Mouse (Mus musculus) yolk sac, embryonic 10.5 days (tissue): ENCODE data around the gene Vps37c.

ENCODE experiments used
- DNase-seq: peaks from one replicate; pipeline ENCODE4 v3.0.0-alpha.2; 2017; ENCODE audit warnings: low spot score

Vps37c gene

GRCm38 (mm10) chr19:10742145-10742544 lies 53.6 kb downstream of the Vps37c start:
- DNase-seq, result no peak

- DNase-seq, result no peak
These were observed 54.0 kb downstream of the Vps37c start for GRCm38 (mm10) chr19:10742565-10742964.

- DNase-seq, result no peak
These were observed 58.6 kb downstream of the Vps37c start for GRCm38 (mm10) chr19:10747182-10747581.

GRCm38 (mm10) chr19:10747718-10748117 lies 59.2 kb downstream of the Vps37c start:
- DNase-seq, result no peak

GRCm38 (mm10) chr19:10748401-10749102 lies 60.0 kb downstream of the Vps37c start:
- DNase-seq, result no peak

- no peak for DNase-seq
These were observed 60.8 kb downstream of the Vps37c start for GRCm38 (mm10) chr19:10749295-10749694.

- DNase-seq, result no peak
These were observed 61.6 kb downstream of the Vps37c start for GRCm38 (mm10) chr19:10750161-10750560.

GRCm38 (mm10) chr19:10751607-10752006 lies 63.1 kb downstream of the Vps37c start:
- DNase-seq, result no peak

GRCm38 (mm10) chr19:10752106-10752505 lies 63.6 kb downstream of the Vps37c start:
- no peak for DNase-seq

GRCm38 (mm10) chr19:10752646-10753045 lies 64.1 kb downstream of the Vps37c start:
- no peak for DNase-seq

- no peak for DNase-seq
These were observed 68.6 kb downstream of the Vps37c start for GRCm38 (mm10) chr19:10757125-10757524.

GRCm38 (mm10) chr19:10757526-10757925 lies 69.0 kb downstream of the Vps37c start:
- no peak for DNase-seq

- DNase-seq, result no peak
These were observed 70.2 kb downstream of the Vps37c start for GRCm38 (mm10) chr19:10758708-10759107.

GRCm38 (mm10) chr19:10759525-10759924 lies 71.0 kb downstream of the Vps37c start:
- no peak for DNase-seq

GRCm38 (mm10) chr19:10759983-10760831 lies 71.7 kb downstream of the Vps37c start:
- DNase-seq, result no peak

- no peak for DNase-seq
These were observed 73.4 kb downstream of the Vps37c start for GRCm38 (mm10) chr19:10761794-10762415.

- no peak for DNase-seq
These were observed 73.9 kb downstream of the Vps37c start for GRCm38 (mm10) chr19:10762468-10762867.

GRCm38 (mm10) chr19:10763381-10764031 lies 75.0 kb downstream of the Vps37c start:
- DNase-seq, result no peak
